In genomic region chr1:172785886-172786285, GRCm38 (mm10) we compare ENCODE assay signal across 28 mouse cellular contexts.
DNase-seq lines count a peak whose midpoint lies in the region; ATAC-seq lines count a peak whose summit lies in the region.
"Had no signal": no experiment of that assay in that cellular context is flagged by ENCODE, and none has a peak within 500 bp of the region (broad histone marks: within the 10 kb centered on the region; RNA-seq: fewer than 3 reads in every experiment).

No protein-coding gene starts in this region.

- H3K4me2 ChIP-seq in embryonic facial prominence, embryonic 14.5 days (ENCODE audit: low read depth, low read length): no peak overlapping the region
- no peak overlapping the region for H3K4me2 ChIP-seq in intestine, embryonic 15.5 days (replicated peaks)
- H3K4me2 ChIP-seq in stomach, embryonic 14.5 days (replicated peaks; ENCODE audit: low read depth, low read length): no peak overlapping the region
- H3K4me2 ChIP-seq: embryonic facial prominence, embryonic 13.5 days; heart, embryonic 15.5 days; hindbrain, embryonic 12.5 days; kidney, embryonic 15.5 days; liver, embryonic 13.5 days; midbrain, embryonic 15.5 days; neural tube, embryonic 15.5 days had no signal

- H3K4me3 ChIP-seq in embryonic facial prominence, embryonic 14.5 days (ENCODE audit: low read depth, low read length): no peak overlapping the region
- H3K4me3 ChIP-seq in embryonic facial prominence, embryonic 10.5 days: no peak overlapping the region
- H3K4me3 ChIP-seq in intestine, embryonic 15.5 days (replicated peaks): no peak overlapping the region
- no peak overlapping the region for H3K4me3 ChIP-seq in stomach, embryonic 14.5 days (ENCODE audit: low read depth, low read length)
- H3K4me3 ChIP-seq: embryonic facial prominence, embryonic 13.5 days; erythroblast, embryonic 14.5 days; heart, embryonic 10.5 days; heart, embryonic 15.5 days; hindbrain, embryonic 12.5 days; kidney, embryonic 15.5 days; liver, embryonic 13.5 days; midbrain, embryonic 15.5 days; neural tube, embryonic 15.5 days had no signal

- H3K27ac ChIP-seq in embryonic facial prominence, embryonic 14.5 days (replicated peaks; ENCODE audit: low read depth, low read length): no peak overlapping the region
- H3K27ac ChIP-seq in embryonic facial prominence, embryonic 10.5 days (replicated peaks): no peak overlapping the region
- H3K27ac ChIP-seq in intestine, embryonic 15.5 days: no peak overlapping the region
- H3K27ac ChIP-seq in stomach, embryonic 14.5 days (ENCODE audit: low read length): no peak overlapping the region
- H3K27ac ChIP-seq: embryonic facial prominence, embryonic 13.5 days; heart, embryonic 10.5 days; heart, embryonic 15.5 days; hindbrain, embryonic 12.5 days; hindbrain, postnatal 0 days; kidney, embryonic 15.5 days; liver, embryonic 13.5 days; midbrain, embryonic 15.5 days; neural tube, embryonic 15.5 days had no signal

- DNase-seq in embryonic facial prominence, embryonic 14.5 days (ENCODE audit: low spot score): peak; percentile 1
- no peak for DNase-seq in embryonic facial prominence, embryonic 10.5 days (ENCODE audit: low spot score)
- DNase-seq in kidney, adult 9 months: peak; percentile 49
- DNase-seq in kidney, adult 18-20 months: no peak
- DNase-seq in lung, postnatal 25 days (ENCODE audit: low spot score): no peak
- DNase-seq in heart, adult 9 months (ENCODE audit: low spot score in 2 of 2): no peak
- DNase-seq: cerebellum, adult 18-20 months; cerebellum, postnatal 10 days; gastrocnemius, postnatal 10 days; layer of hippocampus, adult 9-11 months; liver, embryonic 13.5 days; lung, adult 2 months; lung, postnatal 10 days; retina, postnatal 1 day; right cerebral cortex, postnatal 14 days; thymus, adult 2 months; thymus, postnatal 36 days had no signal

- no peak overlapping the region for H3K9ac ChIP-seq in embryonic facial prominence, embryonic 14.5 days (ENCODE audit: low read depth, low read length)
- no peak overlapping the region for H3K9ac ChIP-seq in intestine, embryonic 15.5 days
- H3K9ac ChIP-seq in stomach, embryonic 14.5 days (replicated peaks; ENCODE audit: low read depth, low read length): no peak overlapping the region
- H3K9ac ChIP-seq: embryonic facial prominence, embryonic 13.5 days; heart, embryonic 15.5 days; hindbrain, embryonic 12.5 days; kidney, embryonic 15.5 days; liver, embryonic 13.5 days; midbrain, embryonic 15.5 days; neural tube, embryonic 15.5 days had no signal

- 7% methylated on average over 1 of the region's 1 CpGs for WGBS in embryonic facial prominence, embryonic 14.5 days
- 18% methylated on average over 1 of the region's 1 CpGs for WGBS in embryonic facial prominence, embryonic 10.5 days
- WGBS in intestine, embryonic 15.5 days: 19% methylated on average over 1 of the region's 1 CpGs
- 24% methylated on average over 1 of the region's 1 CpGs for WGBS in stomach, embryonic 14.5 days

- no peak for ATAC-seq in embryonic facial prominence, embryonic 14.5 days (ENCODE audit: low read depth)
- peak; percentile 82 for ATAC-seq in intestine, embryonic 15.5 days
- ATAC-seq in stomach, embryonic 14.5 days (ENCODE audit: insufficient number of reproducible peaks, insufficient read depth, low FRiP score, low read depth): peak; percentile 49; the same call in 1 of the 2 replicates
- ATAC-seq: hindbrain, postnatal 0 days; midbrain, embryonic 15.5 days had no signal

- H3K27me3 ChIP-seq in embryonic facial prominence, embryonic 14.5 days (replicated peaks; ENCODE audit: control insufficient read depth, insufficient read depth, low read length): no peaks in the 10 kb centered on the region
- no peaks in the 10 kb centered on the region for H3K27me3 ChIP-seq in embryonic facial prominence, embryonic 10.5 days (replicated peaks; ENCODE audit: low read depth, poor library complexity, severe bottlenecking)
- no peaks in the 10 kb centered on the region for H3K27me3 ChIP-seq in intestine, embryonic 15.5 days (replicated peaks)
- no peaks in the 10 kb centered on the region for H3K27me3 ChIP-seq in stomach, embryonic 14.5 days (ENCODE audit: control insufficient read depth, insufficient read depth, low read length)
- H3K27me3 ChIP-seq: embryonic facial prominence, embryonic 13.5 days; heart, embryonic 15.5 days; hindbrain, embryonic 12.5 days; kidney, embryonic 15.5 days; liver, embryonic 13.5 days; midbrain, embryonic 15.5 days; neural tube, embryonic 15.5 days had no signal

- H3K4me1 ChIP-seq in embryonic facial prominence, embryonic 14.5 days (ENCODE audit: control insufficient read depth, insufficient read depth, low read length): no peaks in the 10 kb centered on the region
- H3K4me1 ChIP-seq in embryonic facial prominence, embryonic 10.5 days: no peaks in the 10 kb centered on the region
- H3K4me1 ChIP-seq in intestine, embryonic 15.5 days (replicated peaks): no peaks in the 10 kb centered on the region
- H3K4me1 ChIP-seq in stomach, embryonic 14.5 days (ENCODE audit: control insufficient read depth, insufficient read depth, low read length): no peaks in the 10 kb centered on the region
- H3K4me1 ChIP-seq: embryonic facial prominence, embryonic 13.5 days; heart, embryonic 10.5 days; heart, embryonic 15.5 days; hindbrain, embryonic 12.5 days; kidney, embryonic 15.5 days; midbrain, embryonic 15.5 days; neural tube, embryonic 15.5 days had no signal

- H3K36me3 ChIP-seq in embryonic facial prominence, embryonic 14.5 days (ENCODE audit: control insufficient read depth, insufficient read depth, low read length): no peaks in the 10 kb centered on the region
- no peaks in the 10 kb centered on the region for H3K36me3 ChIP-seq in embryonic facial prominence, embryonic 10.5 days (replicated peaks)
- no peaks in the 10 kb centered on the region for H3K36me3 ChIP-seq in intestine, embryonic 15.5 days
- no peaks in the 10 kb centered on the region for H3K36me3 ChIP-seq in stomach, embryonic 14.5 days (ENCODE audit: control insufficient read depth, insufficient read depth, low read length)
- H3K36me3 ChIP-seq: embryonic facial prominence, embryonic 13.5 days; heart, embryonic 10.5 days; heart, embryonic 15.5 days; hindbrain, embryonic 12.5 days; kidney, embryonic 15.5 days; liver, embryonic 13.5 days; midbrain, embryonic 15.5 days; neural tube, embryonic 15.5 days had no signal

- no peaks in the 10 kb centered on the region for H3K9me3 ChIP-seq in embryonic facial prominence, embryonic 14.5 days (ENCODE audit: control insufficient read depth, low read length)
- no peaks in the 10 kb centered on the region for H3K9me3 ChIP-seq in embryonic facial prominence, embryonic 10.5 days
- H3K9me3 ChIP-seq in intestine, embryonic 15.5 days: no peaks in the 10 kb centered on the region
- no peaks in the 10 kb centered on the region for H3K9me3 ChIP-seq in stomach, embryonic 14.5 days (ENCODE audit: control insufficient read depth, low read depth, low read length)
- H3K9me3 ChIP-seq: embryonic facial prominence, embryonic 13.5 days; heart, embryonic 10.5 days; heart, embryonic 15.5 days; hindbrain, embryonic 12.5 days; kidney, embryonic 15.5 days; liver, embryonic 13.5 days; midbrain, embryonic 15.5 days; neural tube, embryonic 15.5 days had no signal

Comparison
In these comparisons a context has a peak if more than half of its experiments do, and no peak if none do; other contexts are left out.
1. DNase-seq: peak in embryonic facial prominence, embryonic 14.5 days (single experiment) and kidney, adult 9 months (single experiment); none in embryonic facial prominence, embryonic 10.5 days (single experiment), kidney, adult 18-20 months (single experiment), lung, postnatal 25 days (single experiment) and heart, adult 9 months (0 of 2).